Mouse (Mus musculus): ENCODE data around the gene Rhox4g.
"Not testable (repeated sequence)": the region's sequence is repeated elsewhere in the genome, so short reads cannot be mapped to it uniquely, and the experiment has no call there.

DNA sequence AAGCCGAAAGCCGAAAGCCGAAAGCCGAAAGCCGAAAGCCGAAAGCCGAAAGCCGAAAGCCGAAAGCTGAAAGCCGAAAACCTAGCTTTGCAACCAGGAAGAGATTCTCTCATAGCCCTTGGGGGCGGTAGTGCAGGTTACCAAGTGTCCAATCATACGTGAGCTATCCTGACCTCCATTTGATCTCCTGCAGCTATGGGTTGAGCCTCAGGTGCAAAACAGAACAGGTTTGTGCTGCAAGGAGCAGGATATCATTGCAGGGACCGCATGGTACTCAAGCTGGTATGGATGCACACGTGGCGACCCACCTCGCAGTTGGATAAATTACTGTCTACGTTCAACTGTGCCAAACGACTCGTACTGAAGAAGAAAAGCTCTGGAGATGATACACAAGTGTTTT lies 43.5 kb downstream of the Rhox4g start, which contains the start of gene Rhox4f:
- not testable (repeated sequence) for TF ChIP-seq CTCF (IDR thresholded peaks at IDR 0.05; ENCODE audit: low read depth, low read length); POLR2A (IDR thresholded peaks at IDR 0.05; ENCODE audit: insufficient read depth, low read length); EP300 (IDR thresholded peaks at IDR 0.05; ENCODE audit: insufficient read depth, low read depth, low read length)
